In genomic region chr9:49793987-49794550, GRCm38 (mm10) we compare ENCODE assay signal across 19 mouse cellular contexts. TPM values are rescaled to one million over a fixed set of nuclear protein-coding genes. Genes with fewer than 3 reads are reported as not detected.
DNase-seq lines count a peak whose midpoint lies in the region; ATAC-seq and TF ChIP-seq lines count a peak whose summit lies in the region.
"Had no signal": no experiment of that assay in that cellular context is flagged by ENCODE, and none has a peak within 500 bp of the region (broad histone marks: within the 10 kb centered on the region; RNA-seq: fewer than 3 reads in every experiment).

No protein-coding gene starts in this region.

- TF ChIP-seq POLR2A in limb, embryonic 14.5 days (IDR thresholded peaks at IDR 0.05; ENCODE audit: borderline replicate concordance, extremely low read depth, insufficient read depth, insufficient read length): no peak

- intact Hi-C loops in left cerebral cortex, postnatal 36 days (cut with DNase I): loop anchor here (10.0 kb wide), 1 partner anchor 269 kb away; no protein-coding TSS in a partner anchor

- no peaks in the 10 kb centered on the region for H3K27me3 ChIP-seq in forebrain, embryonic 15.5 days
- H3K27me3 ChIP-seq in forebrain, embryonic 12.5 days: no peaks in the 10 kb centered on the region
- no peaks in the 10 kb centered on the region for H3K27me3 ChIP-seq in limb, embryonic 14.5 days (ENCODE audit: control insufficient read depth, insufficient read depth, low read length)
- peaks cover 13% of the 10 kb centered on the region for H3K27me3 ChIP-seq in limb, embryonic 10.5 days (ENCODE audit: low read depth, poor library complexity, severe bottlenecking)
- no peaks in the 10 kb centered on the region for H3K27me3 ChIP-seq in C2C12 (ENCODE audit: control insufficient read depth, insufficient read depth, insufficient read length)
- H3K27me3 ChIP-seq: CH12.LX; heart, embryonic 15.5 days had no signal

- H3K4me2 ChIP-seq in forebrain, embryonic 15.5 days (replicated peaks): no peak overlapping the region
- H3K4me2 ChIP-seq in forebrain, embryonic 12.5 days: no peak overlapping the region
- no peak overlapping the region for H3K4me2 ChIP-seq in limb, embryonic 14.5 days (replicated peaks; ENCODE audit: low read depth, low read length, severe bottlenecking)
- H3K4me2 ChIP-seq: heart, embryonic 15.5 days had no signal

- H3K79me3 ChIP-seq in C2C12 (ENCODE audit: low read depth): peaks cover 51% of the 10 kb centered on the region

- peaks cover 52% of the 10 kb centered on the region for H3K4me1 ChIP-seq in forebrain, embryonic 15.5 days
- H3K4me1 ChIP-seq in forebrain, embryonic 12.5 days: peaks cover 13% of the 10 kb centered on the region
- H3K4me1 ChIP-seq in limb, embryonic 14.5 days (ENCODE audit: control insufficient read depth, insufficient read depth, low read length): peaks cover 16% of the 10 kb centered on the region; the same call in 1 of the 2 replicates
- H3K4me1 ChIP-seq in limb, embryonic 10.5 days: peaks cover 20% of the 10 kb centered on the region

- no peak for TF ChIP-seq CTCF in C2C12 (IDR thresholded peaks at IDR 0.05; ENCODE audit: control insufficient read depth, insufficient read depth, insufficient read length)

- H3K9ac ChIP-seq in forebrain, embryonic 15.5 days (replicated peaks): no peak overlapping the region
- H3K9ac ChIP-seq in forebrain, embryonic 12.5 days: no peak overlapping the region
- H3K9ac ChIP-seq in limb, embryonic 14.5 days (ENCODE audit: low read depth, low read length, severe bottlenecking): no peak overlapping the region
- H3K9ac ChIP-seq: heart, embryonic 15.5 days; liver, postnatal 0 days had no signal

- no peak for ATAC-seq in forebrain, embryonic 15.5 days (replicated peaks)
- ATAC-seq in forebrain, embryonic 12.5 days (ENCODE audit: low FRiP score): no peak
- ATAC-seq in limb, embryonic 14.5 days (ENCODE audit: low FRiP score, low read depth): no peak
- ATAC-seq: intestine, postnatal 0 days; liver, postnatal 0 days had no signal

- H3ac ChIP-seq in C2C12 (ENCODE audit: control insufficient read depth, insufficient read length, low read depth): no peak overlapping the region

- H3K27ac ChIP-seq in forebrain, embryonic 15.5 days (replicated peaks): 0 out of 2 replicates have a peak overlapping the region, but pooled peaks have one; percentile 19
- no peak overlapping the region for H3K27ac ChIP-seq in forebrain, embryonic 12.5 days
- no peak overlapping the region for H3K27ac ChIP-seq in limb, embryonic 14.5 days (replicated peaks; ENCODE audit: low read depth, low read length)
- H3K27ac ChIP-seq in limb, embryonic 10.5 days: no peak overlapping the region
- H3K27ac ChIP-seq: heart, embryonic 15.5 days had no signal

- H3K9me3 ChIP-seq in forebrain, embryonic 15.5 days: no peaks in the 10 kb centered on the region
- no peaks in the 10 kb centered on the region for H3K9me3 ChIP-seq in forebrain, embryonic 12.5 days
- no peaks in the 10 kb centered on the region for H3K9me3 ChIP-seq in limb, embryonic 14.5 days (ENCODE audit: control insufficient read depth, low read length)
- no peaks in the 10 kb centered on the region for H3K9me3 ChIP-seq in limb, embryonic 10.5 days (replicated peaks)
- H3K9me3 ChIP-seq: heart, embryonic 15.5 days had no signal

- peaks cover 85% of the 10 kb centered on the region for H3K79me2 ChIP-seq in C2C12 (ENCODE audit: control insufficient read depth, insufficient read depth)

- peak; percentile 49 for DNase-seq in limb, embryonic 14.5 days (ENCODE audit: low spot score)
- no peak for DNase-seq in limb, embryonic 10.5 days (ENCODE audit: low spot score)
- peak; percentile 30 for DNase-seq in fat pad, adult 2 months (ENCODE audit: extremely low read depth, low read depth, low spot score)
- no peak for DNase-seq in left cerebral cortex, postnatal 36 days (ENCODE audit: low spot score in 2 of 2)
- no peak for DNase-seq in layer of hippocampus, postnatal 25 days (ENCODE audit: extremely low spot score in 1 of 2, low spot score in 1 of 2)
- DNase-seq: adrenal gland, postnatal 36 days; cerebellum, adult 18-20 months; cerebellum, postnatal 36 days; gastrocnemius, postnatal 25 days; layer of hippocampus, postnatal 36 days; liver, postnatal 0 days; lung, postnatal 4 days had no signal

- H3K4me3 ChIP-seq in forebrain, embryonic 15.5 days: no peak overlapping the region
- H3K4me3 ChIP-seq in forebrain, embryonic 12.5 days (replicated peaks): no peak overlapping the region
- no peak overlapping the region for H3K4me3 ChIP-seq in limb, embryonic 14.5 days (replicated peaks; ENCODE audit: low read length)
- no peak overlapping the region for H3K4me3 ChIP-seq in limb, embryonic 10.5 days
- H3K4me3 ChIP-seq in C2C12 (ENCODE audit: insufficient read depth, poor library complexity, severe bottlenecking): no peak overlapping the region
- H3K4me3 ChIP-seq: heart, embryonic 15.5 days had no signal

- WGBS in forebrain, embryonic 15.5 days: 37% methylated on average over 6 of the region's 6 CpGs
- WGBS in forebrain, embryonic 12.5 days: 73% methylated on average over 6 of the region's 6 CpGs
- 41% methylated on average over 6 of the region's 6 CpGs for WGBS in limb, embryonic 14.5 days
- WGBS in limb, embryonic 10.5 days: 77% methylated on average over 6 of the region's 6 CpGs

- no peaks in the 10 kb centered on the region for H3K36me3 ChIP-seq in forebrain, embryonic 15.5 days
- H3K36me3 ChIP-seq in forebrain, embryonic 12.5 days (replicated peaks): no peaks in the 10 kb centered on the region
- no peaks in the 10 kb centered on the region for H3K36me3 ChIP-seq in limb, embryonic 14.5 days (ENCODE audit: control insufficient read depth, insufficient read depth, low read length)
- no peaks in the 10 kb centered on the region for H3K36me3 ChIP-seq in limb, embryonic 10.5 days
- peaks cover 7% of the 10 kb centered on the region for H3K36me3 ChIP-seq in C2C12 (ENCODE audit: control insufficient read depth, insufficient read depth)
- H3K36me3 ChIP-seq: heart, embryonic 15.5 days had no signal

TF ChIP-seq in C2C12, 6 proteins besides CTCF, POLR2A, EP300 and RAD21:
- no peak for TF ChIP-seq MYOG (IDR thresholded peaks at IDR 0.05; ENCODE audit: control insufficient read depth, extremely low read depth, insufficient read length)
- no peak for TF ChIP-seq CEBPB (IDR thresholded peaks at IDR 0.05; ENCODE audit: low read depth)
- TF ChIP-seq FOSL1 (IDR thresholded peaks at IDR 0.05; ENCODE audit: insufficient read depth, low read length, poor library complexity, severe bottlenecking): no peak
- no peak for TF ChIP-seq MAX (IDR thresholded peaks at IDR 0.05)
- no peak for TF ChIP-seq USF1 (IDR thresholded peaks at IDR 0.05; ENCODE audit: low read depth)
- TF ChIP-seq MYOD1 (IDR thresholded peaks at IDR 0.05; ENCODE audit: control insufficient read depth, insufficient read length, low read depth): peak; percentile 74
TF ChIP-seq in C2C12: peak in this region for 1.

RNA-seq across cellular contexts. Expression of gene Ncam1, which starts 4.7 kb away (rescaled TPM):
- 356 and 370 TPM in 2 replicates for polyA plus RNA-seq in forebrain, embryonic 15.5 days (2015; fragmentation: Nextera tagmentation; extraction: Ambion mirVana)
- 132 and 161 TPM in 2 replicates for polyA plus RNA-seq in forebrain, embryonic 12.5 days (2016; fragmentation: Nextera tagmentation; extraction: Ambion mirVana)
- polyA plus RNA-seq in limb, embryonic 14.5 days (2012; rRNA removed): 31.1 and 32.8 TPM in 2 replicates
- polyA plus RNA-seq in limb, embryonic 14.5 days (2014; fragmentation: Nextera tagmentation; extraction: Ambion mirVana): 62.5 and 77.3 TPM in 2 replicates
- polyA plus RNA-seq in limb, embryonic 10.5 days (2016; fragmentation: Nextera tagmentation; extraction: Ambion mirVana): 17.5 and 27.9 TPM in 2 replicates
- 41.5 TPM for polyA plus RNA-seq in C2C12 (2012; fragmentation: generic; extraction: Trizol)
- 100 to 1,000 TPM; 279 to 287 TPM for total RNA-seq in left cerebral cortex, postnatal 36 days (2021)
- total RNA-seq in layer of hippocampus, postnatal 25 days (2021): 100 to 1,000 TPM; 302 to 334 TPM
- total RNA-seq: MEL had no signal

Comparison
In these comparisons a context has a peak if more than half of its experiments do, and no peak if none do; other contexts are left out.
1. DNase-seq: peak in limb, embryonic 14.5 days (single experiment) and fat pad, adult 2 months (single experiment); none in limb, embryonic 10.5 days (single experiment), left cerebral cortex, postnatal 36 days (0 of 2) and layer of hippocampus, postnatal 25 days (0 of 2).